Mouse (Mus musculus) common myeloid progenitor, adult 5-6 weeks (primary cell): ENCODE measurements around the gene Dusp7. TPM values are rescaled to one million over a fixed set of nuclear protein-coding genes. Genes with fewer than 3 reads are reported as not detected.

Experiments
- ATAC-seq: replicated peaks from 2 replicates; pipeline ENCODE4 v1.8.0; 2016; ENCODE audit warnings: low read depth, mild to moderate bottlenecking, moderate TSS enrichment, inconsistent platforms; ENCODE audit not compliant: poor library complexity, severe bottlenecking
- total RNA-seq: library from RNA; stranded (forward); fragments of 200-1000, 187-1606 nt; gene quantifications from 2 replicates; pipeline ENCODE4 v1.2.3, GENCODE M21; 2017

Gene Dusp7
- 10.1 and 23.6 TPM in 2 replicates for total RNA-seq

DNA sequence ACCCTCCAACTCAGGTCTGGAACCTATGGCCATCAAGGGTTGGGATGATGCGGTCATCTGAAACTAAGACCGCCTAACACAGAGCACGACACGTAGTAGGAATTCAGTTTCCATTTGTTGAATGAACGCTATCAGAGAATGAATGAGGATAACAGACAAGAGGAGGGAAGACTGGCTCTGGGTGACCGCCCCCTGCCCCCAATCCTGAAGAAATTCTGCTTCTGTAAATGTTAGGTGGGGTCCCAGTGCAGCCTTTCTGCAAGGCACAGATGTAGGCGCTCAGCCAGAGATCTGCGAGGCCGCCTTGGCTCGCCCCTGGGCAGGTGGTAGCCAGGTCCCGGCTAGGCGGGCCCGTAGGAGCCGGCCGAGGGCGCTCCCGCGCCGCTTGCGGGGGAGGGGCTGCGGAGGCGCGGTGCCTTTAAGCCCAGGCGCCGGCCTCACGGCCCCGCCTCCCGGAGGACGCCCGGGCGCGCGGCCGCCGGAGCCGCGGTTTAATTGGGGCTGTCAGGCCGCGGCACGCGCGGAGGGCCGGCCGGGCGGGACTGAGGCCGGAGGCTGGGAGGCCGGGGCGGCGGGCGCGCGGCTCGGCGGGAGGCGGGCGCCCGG, at the start of gene Dusp7:
Gene Dusp7, plus strand, starts transcription at position 521 of the 606 bp plus-strand sequence.
- no peak; the same call in 1 of the 2 replicates for ATAC-seq

DNA sequence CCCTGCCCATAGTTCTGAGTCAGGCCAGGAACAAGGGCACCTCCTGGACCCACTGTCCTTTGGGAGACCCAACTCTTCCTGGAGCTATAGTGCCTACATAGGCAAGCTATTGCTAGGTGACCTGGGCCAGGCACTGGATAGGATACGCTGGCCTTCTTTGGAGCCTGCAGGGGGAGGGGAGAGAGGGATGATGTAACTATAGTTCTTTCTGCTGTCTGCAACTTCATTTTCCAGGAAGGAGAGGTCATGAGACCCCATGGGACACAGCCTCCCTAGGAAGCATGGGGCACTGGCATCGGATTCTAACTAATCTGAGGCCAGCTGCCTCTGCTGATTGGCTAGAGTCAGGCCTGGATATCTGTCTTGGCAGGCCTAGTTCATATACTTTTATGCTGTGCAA, 49.3 kb upstream of the Dusp7 start:
- ATAC-seq = no peak

DNA sequence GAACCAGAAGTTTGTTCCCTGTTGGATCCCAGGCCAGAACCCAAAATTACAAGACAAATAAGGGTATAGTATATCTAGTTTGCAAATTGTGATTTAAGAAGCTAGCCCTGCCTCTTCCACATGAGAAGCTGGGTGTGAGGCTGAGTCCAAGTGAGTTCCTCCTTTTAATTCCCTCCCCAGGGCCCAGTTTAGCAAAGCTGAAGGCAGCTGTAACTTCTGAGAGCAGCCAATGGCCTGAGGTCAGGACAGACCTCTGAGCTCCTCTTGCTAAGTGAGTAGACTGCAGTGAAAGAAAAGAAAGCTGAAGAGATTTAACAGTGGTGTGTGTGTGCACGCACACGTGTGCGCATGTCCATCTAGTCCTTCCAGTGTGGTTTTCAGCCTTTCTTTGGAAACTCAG, 45.9 kb upstream of the Dusp7 start:
- ATAC-seq = no peak

DNA sequence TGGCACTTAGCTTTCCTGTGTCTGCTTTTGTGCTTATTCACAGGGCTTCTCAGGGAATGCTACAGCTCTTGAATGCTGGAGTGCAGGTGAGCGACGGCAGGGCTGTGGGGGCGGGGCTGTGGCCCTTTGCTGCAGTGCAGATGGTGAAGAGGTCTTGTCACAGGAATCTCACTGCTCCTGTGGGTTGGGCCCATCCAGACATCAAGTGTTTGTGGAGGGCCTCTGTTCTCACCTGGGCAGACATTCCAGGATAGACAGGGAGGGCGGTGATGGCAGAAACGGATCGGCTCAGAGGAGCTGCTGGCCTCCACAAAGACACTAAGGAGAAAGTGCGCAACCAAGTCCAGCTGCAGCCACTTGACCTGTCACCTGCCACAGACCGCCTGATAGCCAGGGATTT, 42.2 kb upstream of the Dusp7 start:
- no peak for ATAC-seq

DNA sequence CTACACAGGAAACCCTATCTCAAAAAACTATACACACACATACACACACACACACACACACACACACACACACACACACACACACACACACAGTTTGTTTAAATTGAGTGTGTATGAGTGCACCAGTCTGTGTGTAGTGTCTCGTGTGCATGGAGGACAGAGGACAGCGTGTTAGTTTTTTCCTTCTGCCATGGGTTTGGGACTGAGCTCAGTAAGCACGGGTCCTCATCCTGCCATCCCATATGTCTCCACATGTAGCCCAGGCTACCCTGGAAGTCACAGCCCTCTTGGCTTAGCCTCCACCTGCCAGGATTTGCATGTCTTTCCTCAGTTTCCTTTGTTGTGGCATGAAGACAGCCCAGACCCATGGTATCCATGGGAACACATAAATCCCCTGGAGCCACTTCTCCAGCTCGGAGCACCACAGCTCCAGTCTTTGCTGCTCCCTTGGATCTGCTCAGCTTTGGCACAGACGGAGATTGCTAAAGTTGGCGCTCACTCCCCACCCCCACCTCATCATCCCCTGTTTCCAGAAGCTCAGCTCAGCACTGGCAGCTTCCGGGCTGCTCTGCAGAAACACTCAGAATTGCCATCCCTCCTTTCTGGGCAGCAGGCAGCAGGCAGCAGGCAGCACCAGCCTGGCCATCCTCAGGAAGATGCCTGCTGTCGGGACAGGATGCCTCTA, 41.2 kb upstream of the Dusp7 start:
- no peak for ATAC-seq

DNA sequence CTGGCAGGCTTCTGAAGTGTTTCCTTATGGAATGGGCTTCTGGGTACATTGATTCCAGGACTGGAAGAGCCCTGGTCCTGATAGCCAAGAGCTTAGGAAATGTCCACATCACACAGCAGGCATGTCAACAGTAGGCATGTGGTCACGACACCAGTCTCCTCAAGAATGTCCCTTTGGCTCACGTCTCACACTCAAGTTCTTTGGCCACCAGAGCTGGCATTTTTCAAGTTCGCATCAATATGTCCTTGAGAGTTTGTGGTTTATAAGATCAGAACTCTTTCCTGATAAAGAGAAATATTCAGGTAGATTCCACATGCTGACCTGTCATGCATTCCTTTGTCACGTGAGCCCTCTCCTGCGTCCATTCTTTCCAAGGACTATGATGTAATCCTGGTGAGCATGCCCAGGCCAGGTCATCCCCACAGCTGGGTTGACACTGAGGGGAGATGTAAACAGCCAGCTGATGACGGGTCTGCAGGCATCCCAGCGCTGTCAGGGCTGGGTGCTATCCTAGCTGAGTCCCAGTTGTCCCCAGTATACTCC, 40.3 kb upstream of the Dusp7 start:
- no peak for ATAC-seq

DNA sequence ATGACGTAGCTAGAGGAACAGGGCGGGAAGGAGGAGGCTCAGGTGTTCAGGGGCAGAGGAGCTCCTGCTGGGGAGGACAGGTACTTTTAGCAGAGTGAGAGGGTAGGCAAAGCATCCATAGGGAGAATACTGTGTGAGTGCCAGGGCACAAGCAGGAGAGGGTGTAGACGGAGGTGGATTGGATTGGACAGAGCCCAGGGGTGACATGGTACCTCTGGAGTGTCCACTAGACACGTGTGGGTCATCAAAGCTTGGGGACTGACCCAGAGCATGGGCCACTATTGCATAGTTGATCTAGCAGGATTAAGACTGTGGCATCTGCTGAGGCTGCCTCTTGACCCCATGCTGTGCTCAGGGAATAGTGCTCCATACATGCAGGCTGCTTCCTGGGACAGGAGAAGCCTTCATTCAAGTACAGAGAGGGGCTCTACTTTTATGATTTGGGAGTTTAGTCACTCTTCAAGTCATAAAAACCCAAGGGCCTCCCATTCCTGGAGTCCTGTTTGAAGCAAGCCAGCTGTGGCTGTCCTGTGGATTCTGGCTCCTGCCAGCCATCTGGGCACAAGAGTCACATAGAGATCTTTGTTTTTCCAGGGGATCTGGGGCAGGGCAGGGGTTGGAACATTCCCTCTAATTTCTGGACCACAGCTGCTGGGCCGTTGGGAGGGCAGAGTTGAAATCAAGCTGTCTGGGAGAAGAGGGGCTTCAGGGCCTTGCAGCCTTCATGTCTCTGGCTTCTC, 39.5 kb upstream of the Dusp7 start:
- ATAC-seq = no peak

DNA sequence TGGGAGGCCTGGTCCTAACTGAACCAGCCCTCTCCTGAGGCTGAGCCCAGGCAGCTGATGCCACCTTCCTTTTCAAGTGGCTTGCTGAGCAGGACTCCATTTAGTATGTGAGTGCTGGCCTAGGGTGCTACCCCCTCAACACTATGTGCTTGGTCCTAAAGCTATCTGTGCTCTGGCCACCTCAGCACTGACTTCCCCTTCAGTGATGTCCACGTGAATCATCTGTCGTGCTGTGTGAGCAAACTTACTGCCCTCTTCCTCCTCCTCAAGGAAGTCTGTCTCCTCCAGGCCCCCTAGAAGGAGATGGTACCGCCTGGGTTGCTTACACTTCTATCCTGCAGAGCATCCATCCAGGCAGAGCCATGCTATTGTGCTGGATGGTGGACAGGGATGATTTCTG, 35.7 kb upstream of the Dusp7 start:
- ATAC-seq = no peak

DNA sequence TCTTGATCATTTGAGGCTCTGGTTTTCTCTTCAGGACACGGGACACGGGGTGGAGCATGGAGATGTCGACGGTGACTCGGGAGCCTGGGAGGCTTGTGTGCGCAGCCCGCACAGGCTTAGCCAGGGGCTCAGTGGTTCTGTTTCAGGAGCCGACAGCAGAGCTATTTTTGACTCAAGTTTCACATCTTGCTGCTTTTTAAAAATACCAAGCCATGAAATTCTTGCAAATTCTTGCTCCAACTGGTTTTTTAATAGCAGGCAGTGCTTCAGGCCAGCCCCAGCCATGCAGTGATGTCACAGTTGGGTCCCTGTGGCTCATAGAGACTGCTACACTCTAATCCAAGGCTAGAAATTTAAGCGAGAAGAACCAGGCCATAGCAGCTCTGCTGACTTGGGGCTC, 30.8 kb upstream of the Dusp7 start:
- ATAC-seq = no peak

DNA sequence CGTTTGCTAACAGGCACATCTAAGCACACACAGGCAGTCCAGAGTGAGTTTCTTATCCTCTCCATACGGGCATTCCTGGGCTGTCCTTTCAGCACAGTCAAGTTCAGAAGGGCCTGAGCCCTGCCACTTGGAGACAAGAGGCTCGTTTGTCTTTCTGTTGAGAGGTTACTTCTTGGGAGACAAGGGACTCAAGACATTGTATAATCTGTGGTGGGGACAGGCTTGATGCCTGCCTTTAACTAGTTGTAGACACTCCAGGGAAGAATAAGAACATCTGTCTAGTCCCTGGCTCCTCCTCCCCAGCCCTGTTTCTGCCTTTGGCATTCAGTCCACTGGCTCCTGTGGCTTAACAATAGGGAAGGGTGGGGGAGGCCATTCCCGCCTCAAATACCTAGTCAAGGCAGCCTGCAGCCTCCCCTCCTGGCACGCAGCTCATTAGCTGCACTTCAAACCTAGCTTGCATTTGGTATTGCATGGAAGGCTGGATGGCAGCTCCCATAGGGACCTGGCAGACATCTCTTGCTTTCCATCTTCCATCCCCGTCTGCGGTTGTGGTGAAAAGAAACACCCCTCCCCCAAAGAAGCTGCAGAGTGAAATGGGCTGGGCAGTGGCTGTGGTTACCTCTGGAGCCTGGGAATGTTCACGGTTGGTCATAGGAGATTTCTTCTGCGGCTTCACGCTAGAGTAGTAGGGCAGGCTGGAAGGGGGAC, 29.8 kb upstream of the Dusp7 start:
- ATAC-seq = no peak

DNA sequence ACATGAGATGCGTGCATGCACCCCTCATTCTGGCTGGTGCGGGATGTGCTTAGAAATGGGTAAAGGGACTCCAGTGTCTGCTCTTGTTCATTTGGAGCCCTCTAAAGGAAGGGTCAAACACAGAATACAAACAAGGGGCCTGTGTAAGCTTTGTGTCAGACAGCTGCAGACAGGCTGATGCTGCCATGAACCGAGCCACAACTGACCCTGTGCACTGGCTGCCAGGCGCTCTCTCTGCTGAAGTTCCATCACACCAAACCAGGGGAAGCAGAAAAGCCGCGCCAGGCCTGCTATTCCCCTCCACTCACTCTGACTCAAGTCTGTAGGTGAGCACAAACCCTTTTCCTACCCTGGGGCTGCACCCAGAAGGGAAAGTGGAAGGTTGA, 29.3 kb upstream of the Dusp7 start:
- no peak for ATAC-seq

DNA sequence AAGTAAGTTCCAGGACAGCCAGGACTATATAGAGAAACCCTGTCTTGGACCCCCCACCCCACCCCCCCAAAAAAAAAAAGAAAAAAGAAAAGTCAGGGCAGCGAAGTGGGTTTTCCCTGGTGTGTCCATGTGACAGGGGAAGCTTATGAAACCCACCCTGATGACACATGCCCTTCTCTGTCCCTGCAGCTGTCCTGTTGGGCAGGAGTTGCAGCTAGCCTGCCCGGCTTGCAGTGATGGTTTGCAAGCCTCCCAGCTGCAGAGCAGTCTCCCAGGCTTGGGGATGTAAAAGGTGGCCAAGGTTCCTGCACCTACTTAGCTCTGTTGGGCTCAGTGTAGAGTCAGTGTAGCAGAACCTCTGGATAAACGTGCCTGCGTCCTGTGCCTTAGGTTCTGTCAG, 28.7 kb upstream of the Dusp7 start:
- no peak for ATAC-seq

DNA sequence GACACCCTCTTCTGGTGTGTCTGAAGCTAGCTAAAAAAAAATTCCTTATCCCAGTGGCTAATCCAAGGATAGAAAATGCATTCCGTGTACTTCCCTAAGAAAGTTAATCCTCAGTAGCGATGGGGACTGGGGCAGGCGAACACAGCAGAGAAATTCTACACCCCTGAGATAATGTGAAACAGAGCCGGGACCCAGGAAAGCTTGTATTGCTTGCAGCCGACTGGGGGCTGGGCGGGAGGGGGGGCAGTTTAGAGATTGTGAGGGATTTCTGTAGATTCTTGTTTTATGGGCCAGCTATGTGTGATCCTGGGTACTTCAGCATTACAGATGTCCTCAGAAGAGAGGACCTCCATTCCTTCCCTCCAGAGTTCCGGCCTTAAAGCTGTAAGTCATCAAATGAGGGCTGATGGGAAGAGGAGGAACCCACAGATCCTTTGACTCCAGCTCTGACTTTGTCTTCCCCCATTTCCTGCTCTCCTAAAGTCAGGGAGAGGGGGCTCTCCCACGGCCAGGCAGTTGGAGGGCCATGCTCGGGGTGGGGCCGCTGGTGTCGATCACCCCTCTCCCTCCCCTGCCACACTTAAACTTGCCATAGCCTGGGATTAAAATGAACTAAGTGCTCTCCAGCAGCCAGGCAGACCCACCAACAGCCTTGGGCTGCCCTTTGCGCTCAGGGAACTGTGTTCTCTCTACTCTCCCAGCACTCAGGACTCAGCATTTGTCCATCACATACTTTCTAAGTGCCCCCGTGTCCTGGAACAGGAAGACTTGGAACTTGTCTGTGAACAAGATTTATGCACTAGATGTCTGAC, 27.7 kb upstream of the Dusp7 start:
- no peak for ATAC-seq

DNA sequence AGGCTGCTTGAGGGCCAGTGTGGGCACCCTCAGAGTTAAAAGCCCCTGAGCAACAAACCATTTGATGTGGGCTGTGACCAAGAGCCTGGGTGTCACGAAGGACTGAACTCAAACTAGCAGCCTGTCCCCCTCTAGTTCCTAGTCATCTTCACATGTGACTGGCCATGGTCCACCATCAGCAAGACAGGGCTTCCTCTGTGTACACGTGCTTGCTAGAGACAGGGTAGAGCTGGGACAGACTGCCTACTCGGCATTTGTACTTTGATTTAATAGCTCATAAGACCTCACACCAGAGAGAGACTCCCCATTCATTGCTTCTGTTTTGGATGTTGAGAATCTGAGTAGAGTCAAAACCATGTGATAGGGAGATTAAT, 27.1 kb upstream of the Dusp7 start:
- no peak for ATAC-seq

DNA sequence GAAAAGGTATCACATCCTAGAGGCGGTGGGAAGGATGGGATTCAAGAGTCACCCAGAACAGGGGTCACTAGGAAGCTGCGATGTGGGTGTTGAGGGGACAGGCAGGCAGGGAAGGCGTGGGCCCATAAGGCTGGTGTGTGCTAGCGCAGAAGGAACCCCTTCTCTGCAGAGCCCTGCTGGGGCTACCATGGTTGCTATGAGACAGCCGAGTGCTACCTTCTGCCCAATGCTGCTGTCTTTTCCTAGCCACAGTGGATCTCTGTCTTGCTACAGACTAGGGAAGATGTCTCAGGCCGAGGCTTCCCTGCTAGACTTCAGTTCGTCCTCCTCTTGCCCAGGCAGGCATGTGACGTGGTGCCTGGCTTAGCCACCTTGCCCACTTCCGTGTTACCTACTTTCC, 25.9 kb upstream of the Dusp7 start:
- ATAC-seq = no peak

DNA sequence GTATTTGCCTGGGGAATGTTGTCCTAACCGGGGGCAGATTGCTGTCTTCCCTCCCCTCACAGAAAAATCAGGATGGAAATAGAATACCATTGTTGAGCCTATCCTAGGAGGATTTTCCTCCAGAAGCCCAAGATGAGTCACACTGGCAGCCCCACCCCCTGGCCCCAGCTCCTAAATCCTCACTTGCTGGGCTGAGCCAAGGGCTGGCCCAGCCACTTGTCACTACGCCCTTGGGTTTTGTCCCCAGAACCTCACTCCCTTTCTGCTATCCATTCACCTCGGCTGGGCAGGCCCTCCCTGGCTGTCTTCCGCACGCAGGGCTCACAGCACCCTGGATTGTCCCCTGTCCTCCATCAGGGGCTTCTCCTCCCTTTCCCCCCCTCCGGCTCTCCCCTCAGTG, 23.3 kb upstream of the Dusp7 start:
- no peak for ATAC-seq

DNA sequence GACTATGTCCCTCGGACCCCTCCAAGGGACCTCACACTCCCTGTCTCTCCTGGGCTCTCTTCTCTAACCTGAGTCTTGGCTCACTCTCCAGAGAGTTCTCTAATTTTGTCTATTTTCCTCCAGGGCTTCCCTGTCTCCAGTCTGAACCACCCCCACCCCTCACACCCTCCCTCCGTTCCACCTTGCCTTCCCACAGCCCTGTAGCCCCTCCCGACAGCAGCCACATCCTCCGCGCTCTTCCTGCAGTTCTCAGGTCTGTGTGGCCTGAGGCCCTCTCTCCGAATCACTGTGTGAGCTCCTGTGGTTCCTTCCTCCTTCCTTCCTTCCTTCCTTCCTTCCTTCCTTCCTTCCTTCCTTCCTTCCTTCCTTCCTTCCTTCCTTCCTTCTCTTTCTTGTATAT, 22.8 kb upstream of the Dusp7 start:
- peak; percentile 65 for ATAC-seq

DNA sequence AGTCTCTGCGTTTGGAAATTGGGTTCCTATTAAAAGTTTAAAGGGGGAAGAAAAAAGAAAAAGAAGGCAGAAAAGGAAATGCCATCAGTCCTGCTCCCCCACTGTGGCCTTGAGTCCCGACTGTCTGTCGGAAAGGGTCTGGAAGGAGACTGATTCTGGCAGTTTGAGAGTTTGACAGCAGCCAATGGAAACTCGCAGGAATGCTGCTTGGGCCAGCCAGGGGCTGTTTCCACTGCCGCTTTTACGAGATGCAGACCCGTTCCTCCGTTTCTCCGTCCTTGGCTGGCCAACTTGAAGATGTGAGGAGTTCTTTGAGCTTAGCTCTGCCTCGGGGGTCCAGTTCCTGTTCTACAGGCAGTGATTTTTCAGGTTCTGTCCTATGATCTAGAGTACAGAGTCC, 20.2 kb upstream of the Dusp7 start:
- no peak for ATAC-seq

DNA sequence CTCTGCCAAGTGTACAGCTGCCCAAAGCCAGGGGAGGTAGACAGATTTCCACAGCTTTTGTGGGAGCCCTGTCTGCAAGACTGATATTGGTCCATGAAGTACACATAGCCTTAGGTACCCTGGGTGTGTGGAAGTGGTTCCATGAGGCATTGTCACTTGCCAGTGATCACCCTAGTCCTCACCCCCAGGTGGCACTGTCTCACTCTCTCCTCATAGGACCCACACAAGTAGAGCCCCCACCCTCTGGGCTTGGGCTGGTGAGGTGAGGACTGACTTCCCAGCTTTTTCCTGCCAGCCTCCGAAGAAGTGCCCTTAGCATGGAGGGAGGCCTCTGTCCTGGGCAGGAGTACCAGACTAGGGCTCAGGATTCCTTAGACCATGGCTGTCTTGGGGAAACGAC, 19.4 kb upstream of the Dusp7 start:
- peak; percentile 53; the same call in 1 of the 2 replicates for ATAC-seq

DNA sequence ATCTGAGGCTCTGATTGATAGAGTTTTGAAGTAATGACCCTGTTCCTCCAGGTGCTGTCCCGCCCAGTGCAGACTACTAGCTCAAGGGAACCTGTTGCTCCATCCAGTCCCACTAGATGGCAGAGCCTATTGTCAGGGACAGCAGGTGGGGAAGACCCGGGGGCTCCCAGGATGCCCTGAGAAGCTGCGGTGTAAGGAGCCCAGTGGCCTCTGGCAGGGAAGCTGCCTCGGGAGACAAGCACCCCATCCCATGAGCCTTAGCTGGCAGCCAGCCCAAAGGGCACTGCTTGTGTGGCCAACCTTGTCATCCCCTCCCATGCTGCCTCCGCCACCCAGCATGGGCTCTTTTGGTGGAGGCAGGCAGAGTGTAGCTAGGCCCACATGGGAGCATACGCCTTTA, 17.3 kb upstream of the Dusp7 start:
- ATAC-seq = 0 out of 2 replicates have a peak, but pooled peaks have one; percentile 34
